ENCODE assay signal across 11 mouse cellular contexts in the genomic region with DNA sequence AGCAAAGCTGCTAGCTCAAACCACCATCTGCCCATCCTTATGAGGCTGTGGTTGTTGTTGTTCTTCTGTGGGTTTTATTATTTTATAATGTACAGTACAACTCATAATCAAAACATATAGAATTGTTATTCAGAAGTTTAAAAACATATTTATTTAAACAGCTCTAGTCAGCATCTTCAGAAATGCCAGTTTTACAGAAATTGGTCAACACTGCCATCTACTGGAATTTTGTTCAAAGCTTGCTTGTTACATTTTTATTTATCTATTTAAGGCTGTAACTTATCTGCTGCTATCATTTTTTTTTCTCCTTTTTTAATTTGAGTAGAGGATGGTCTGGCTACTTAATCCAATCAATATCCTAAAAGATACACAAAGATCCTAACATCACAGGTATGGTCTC. TPM values are rescaled to one million over a fixed set of nuclear protein-coding genes. Genes with fewer than 3 reads are reported as not detected.
A peak's percentile ranks its signal among the peaks of the same experiment; 100 is the strongest.
DNase-seq lines count a peak whose midpoint lies in the region; ATAC-seq and TF ChIP-seq lines count a peak whose summit lies in the region.
"Had no signal": no experiment of that assay in that cellular context is flagged by ENCODE, and none has a peak within 500 bp of the region (broad histone marks: within the 10 kb centered on the region; RNA-seq: fewer than 3 reads in every experiment).

No protein-coding gene starts in this region.

- peak; percentile 75 for DNase-seq in hindbrain, postnatal 0 days (ENCODE audit: low spot score)
- DNase-seq in midbrain, postnatal 0 days (ENCODE audit: low spot score), result peak; percentile 79
- peak; percentile 81 for DNase-seq in brain, embryonic 14.5 days (ENCODE audit: low read depth)
- peak; percentile 41 for DNase-seq in telencephalon, adult 2 months (ENCODE audit: low read depth, low spot score)
- DNase-seq in adrenal gland, postnatal 10 days, result no peak
- DNase-seq: cerebellum, adult 9-11 months had no signal

- TF ChIP-seq POLR2A in brain, embryonic 14.5 days (IDR thresholded peaks at IDR 0.05; ENCODE audit: borderline replicate concordance, extremely low read depth, insufficient read depth, insufficient read length, poor library complexity, severe bottlenecking), result no peak

- ATAC-seq in hindbrain, postnatal 0 days, result no peak
- no peak for ATAC-seq in hindbrain, embryonic 16.5 days
- no peak for ATAC-seq in midbrain, postnatal 0 days (ENCODE audit: low FRiP score)
- no peak for ATAC-seq in midbrain, embryonic 16.5 days
- ATAC-seq: forebrain, embryonic 13.5 days had no signal

- H3K4me1 ChIP-seq in hindbrain, postnatal 0 days (ENCODE audit: insufficient read depth, low read length), result no peaks in the 10 kb centered on the region
- no peaks in the 10 kb centered on the region for H3K4me1 ChIP-seq in hindbrain, embryonic 16.5 days (ENCODE audit: control insufficient read depth, insufficient read depth, low read depth, low read length)
- H3K4me1 ChIP-seq in midbrain, postnatal 0 days (ENCODE audit: insufficient read depth, low read length), result no peaks in the 10 kb centered on the region
- H3K4me1 ChIP-seq in midbrain, embryonic 16.5 days (ENCODE audit: control insufficient read depth, insufficient read depth, low read length), result no peaks in the 10 kb centered on the region
- H3K4me1 ChIP-seq: forebrain, embryonic 13.5 days; heart, embryonic 13.5 days; neural tube, embryonic 15.5 days had no signal

- H3K4me2 ChIP-seq in hindbrain, postnatal 0 days (ENCODE audit: low read depth, low read length), result no peak overlapping the region
- no peak overlapping the region for H3K4me2 ChIP-seq in hindbrain, embryonic 16.5 days (ENCODE audit: low read length)
- no peak overlapping the region for H3K4me2 ChIP-seq in midbrain, postnatal 0 days (ENCODE audit: low read depth, low read length, poor library complexity, severe bottlenecking)
- no peak overlapping the region for H3K4me2 ChIP-seq in midbrain, embryonic 16.5 days (ENCODE audit: low read length)
- H3K4me2 ChIP-seq: forebrain, embryonic 13.5 days; heart, embryonic 13.5 days; neural tube, embryonic 15.5 days had no signal

- H3K27ac ChIP-seq in hindbrain, postnatal 0 days, result no peak overlapping the region
- no peak overlapping the region for H3K27ac ChIP-seq in hindbrain, embryonic 16.5 days (ENCODE audit: low read depth, low read length)
- H3K27ac ChIP-seq in midbrain, postnatal 0 days (ENCODE audit: low read depth, low read length), result no peak overlapping the region
- no peak overlapping the region for H3K27ac ChIP-seq in midbrain, embryonic 16.5 days (ENCODE audit: low read length)
- H3K27ac ChIP-seq: forebrain, embryonic 13.5 days; heart, embryonic 13.5 days; neural tube, embryonic 15.5 days had no signal

- no peaks in the 10 kb centered on the region for H3K27me3 ChIP-seq in hindbrain, postnatal 0 days (ENCODE audit: insufficient read depth, low read length)
- H3K27me3 ChIP-seq in hindbrain, embryonic 16.5 days (replicated peaks; ENCODE audit: control insufficient read depth, insufficient read depth, low read length), result no peaks in the 10 kb centered on the region
- H3K27me3 ChIP-seq in midbrain, postnatal 0 days (ENCODE audit: insufficient read depth, low read length), result no peaks in the 10 kb centered on the region
- H3K27me3 ChIP-seq in midbrain, embryonic 16.5 days (ENCODE audit: control insufficient read depth, insufficient read depth, low read depth, low read length), result no peaks in the 10 kb centered on the region
- H3K27me3 ChIP-seq: heart, embryonic 13.5 days; neural tube, embryonic 15.5 days had no signal

- no peak overlapping the region for H3K4me3 ChIP-seq in hindbrain, postnatal 0 days (ENCODE audit: low read length)
- no peak overlapping the region for H3K4me3 ChIP-seq in hindbrain, embryonic 16.5 days (ENCODE audit: low read length)
- no peak overlapping the region for H3K4me3 ChIP-seq in midbrain, postnatal 0 days (ENCODE audit: low read depth, low read length)
- H3K4me3 ChIP-seq in midbrain, embryonic 16.5 days (ENCODE audit: low read depth, low read length), result no peak overlapping the region
- H3K4me3 ChIP-seq: forebrain, embryonic 13.5 days; heart, embryonic 13.5 days; neural tube, embryonic 15.5 days had no signal

- H3K9ac ChIP-seq in hindbrain, postnatal 0 days (replicated peaks; ENCODE audit: low read length), result no peak overlapping the region
- H3K9ac ChIP-seq in hindbrain, embryonic 16.5 days (ENCODE audit: low read depth, low read length), result no peak overlapping the region
- H3K9ac ChIP-seq in midbrain, postnatal 0 days (replicated peaks; ENCODE audit: low read length, poor library complexity, severe bottlenecking), result no peak overlapping the region
- no peak overlapping the region for H3K9ac ChIP-seq in midbrain, embryonic 16.5 days (ENCODE audit: low read depth, low read length)
- H3K9ac ChIP-seq: forebrain, embryonic 13.5 days; heart, embryonic 13.5 days; neural tube, embryonic 15.5 days had no signal

- H3K36me3 ChIP-seq in hindbrain, postnatal 0 days (ENCODE audit: insufficient read depth, low read length), result no peaks in the 10 kb centered on the region
- no peaks in the 10 kb centered on the region for H3K36me3 ChIP-seq in hindbrain, embryonic 16.5 days (ENCODE audit: control insufficient read depth, insufficient read depth, low read length)
- no peaks in the 10 kb centered on the region for H3K36me3 ChIP-seq in midbrain, postnatal 0 days (ENCODE audit: insufficient read depth, low read length)
- no peaks in the 10 kb centered on the region for H3K36me3 ChIP-seq in midbrain, embryonic 16.5 days (ENCODE audit: control insufficient read depth, insufficient read depth, low read length)
- H3K36me3 ChIP-seq: heart, embryonic 13.5 days; neural tube, embryonic 15.5 days had no signal

- no peaks in the 10 kb centered on the region for H3K9me3 ChIP-seq in hindbrain, postnatal 0 days (ENCODE audit: low read length)
- no peaks in the 10 kb centered on the region for H3K9me3 ChIP-seq in hindbrain, embryonic 16.5 days (ENCODE audit: control insufficient read depth, low read length)
- H3K9me3 ChIP-seq in midbrain, postnatal 0 days (ENCODE audit: low read length), result no peaks in the 10 kb centered on the region
- H3K9me3 ChIP-seq in midbrain, embryonic 16.5 days (replicated peaks; ENCODE audit: control insufficient read depth, low read length, poor library complexity, severe bottlenecking), result no peaks in the 10 kb centered on the region
- H3K9me3 ChIP-seq: forebrain, embryonic 13.5 days; heart, embryonic 13.5 days; neural tube, embryonic 15.5 days had no signal

- peak; percentile 63 for TF ChIP-seq CTCF in hindbrain, postnatal 0 days (IDR thresholded peaks at IDR 0.05; ENCODE audit: low read depth)
- TF ChIP-seq CTCF in midbrain, postnatal 0 days (IDR thresholded peaks at IDR 0.05), result peak; percentile 77
- TF ChIP-seq CTCF in brain, embryonic 14.5 days (IDR thresholded peaks at IDR 0.05; ENCODE audit: borderline replicate concordance, extremely low read depth, insufficient read depth, insufficient read length), result no peak

RNA-seq across cellular contexts. Expression of a gene that starts 19.8 kb away (rescaled TPM):
- total RNA-seq in hindbrain, postnatal 0 days (2014; rRNA removed), result 2.1 and 4.7 TPM in 2 replicates
- polyA plus RNA-seq in hindbrain, postnatal 0 days (2015; fragmentation: Nextera tagmentation; extraction: Ambion mirVana), result 6.9 and 7.2 TPM in 2 replicates
- 8.4 and 9.0 TPM in 2 replicates for polyA plus RNA-seq in hindbrain, embryonic 16.5 days (2015; fragmentation: Nextera tagmentation; extraction: Ambion mirVana)
- 1.3 and 4.0 TPM in 2 replicates for total RNA-seq in midbrain, postnatal 0 days (2014; rRNA removed)
- polyA plus RNA-seq in midbrain, postnatal 0 days (2015; fragmentation: Nextera tagmentation; extraction: Ambion mirVana), result 1.3 and 2.0 TPM in 2 replicates
- polyA plus RNA-seq in midbrain, embryonic 16.5 days (2015; fragmentation: Nextera tagmentation; extraction: Ambion mirVana), result 2.3 and 2.8 TPM in 2 replicates
- 5.2 and 19.9 TPM in 2 replicates for polyA plus RNA-seq in brain, embryonic 14.5 days (2012; rRNA removed)
- total RNA-seq in adrenal gland, postnatal 10 days (2021), result under 1 TPM; 0.33 to 0.36 TPM
